Mouse (Mus musculus) midbrain, embryonic 12.5 days (tissue): ENCODE measurements around the gene Polh. TPM values are rescaled to one million over a fixed set of nuclear protein-coding genes. Genes with fewer than 3 reads are reported as not detected.

Source experiments
- ATAC-seq: fragments of 200-750 bp; cut with Nextera tagmentation; 2 replicates; pipeline ENCODE4 v1.8.0; 2017; ENCODE audit warnings: low read depth, moderate TSS enrichment, moderate library complexity; ENCODE audit not compliant: low FRiP score
- H3K27ac ChIP-seq: fragments of 300-500 bp; sonication (generic); replicated peaks from 2 replicates; pipeline ENCODE4 v1.5.1; 2016; ENCODE audit warnings: mild to moderate bottlenecking
- H3K27me3 ChIP-seq: fragments of 300-500 bp; sonication (generic); 2 replicates; pipeline ENCODE4 v1.6.1; 2016; ENCODE audit warnings: mild to moderate bottlenecking
- H3K36me3 ChIP-seq: fragments of 300-500 bp; sonication (generic); 2 replicates; pipeline ENCODE4 v1.6.1; 2016
- H3K4me1 ChIP-seq: fragments of 300-500 bp; sonication (generic); 2 replicates; pipeline ENCODE4 v1.6.1; 2016
- H3K4me2 ChIP-seq: fragments of 300-500 bp; sonication (generic); replicated peaks from 2 replicates; pipeline ENCODE4 v1.6.1; 2016; ENCODE audit warnings: mild to moderate bottlenecking, moderate library complexity
- H3K4me3 ChIP-seq: fragments of 300-500 bp; sonication (generic); 2 replicates; pipeline ENCODE4 v1.5.1; 2016; ENCODE audit warnings: mild to moderate bottlenecking
- H3K9ac ChIP-seq: fragments of 300-500 bp; sonication (generic); replicated peaks from 2 replicates; pipeline ENCODE4 v1.6.1; 2016; ENCODE audit warnings: mild to moderate bottlenecking, moderate library complexity
- H3K9me3 ChIP-seq: fragments of 300-500 bp; sonication (generic); 2 replicates; pipeline ENCODE4 v1.6.1; 2016; ENCODE audit warnings: mild to moderate bottlenecking
- WGBS: fragments of 180-500 bp; shearing (Covaris S2); methylation state at CpG from one replicate; pipeline ENCODE4 v1.1.7; 2016; 5-methylcytosine and 5-hydroxymethylcytosine counted together
- microRNA counts: library from miRNA; unstranded; fragments of <30 nt; microRNA quantifications from one replicate; lab custom pipeline; 2017
- microRNA-seq: library from miRNA; unstranded; fragments of <30 nt; microRNA quantifications from one replicate; pipeline ENCODE4, GENCODE M21; 2017
- polyA plus RNA-seq: library from polyadenylated mRNA; unstranded; fragments of >200 nt; fragmentation: Nextera tagmentation; extraction: Ambion mirVana; gene quantifications from 2 replicates; pipeline ENCODE4 v1.2.1, GENCODE M21; 2016

Polh gene
- polyA plus RNA-seq, 1 experiment from 2014 or later = 13.2 TPM

GRCm38 (mm10) chr17:46126608-46127007 lies 75.8 kb downstream of the Polh start:
- Histone ChIP-seq H3K4me2 (no peak overlapping the region), H3K27ac (no peak overlapping the region), H3K36me3 (peaks cover 88% of the 10 kb centered on the region), H3K4me1 (no peaks in the 10 kb centered on the region), H3K9ac (no peak overlapping the region), H3K4me3 (no peak overlapping the region), H3K9me3 (no peaks in the 10 kb centered on the region), H3K27me3 (no peaks in the 10 kb centered on the region)
- no peak for ATAC-seq
- 89% methylated on average over 6 of the region's 6 CpGs for WGBS

GRCm38 (mm10) chr17:46123953-46124700 lies 78.3 kb downstream of the Polh start:
- H3K4me1 ChIP-seq = no peaks in the 10 kb centered on the region
- peaks cover 88% of the 10 kb centered on the region for H3K36me3 ChIP-seq
- H3K4me3 ChIP-seq = no peak overlapping the region
- no peaks in the 10 kb centered on the region for H3K27me3 ChIP-seq
- ATAC-seq = no peak
- H3K9me3 ChIP-seq = no peaks in the 10 kb centered on the region
- WGBS = 90% methylated on average over 12 of the region's 12 CpGs
- H3K9ac ChIP-seq = no peak overlapping the region
- no peak overlapping the region for H3K4me2 ChIP-seq
- no peak overlapping the region for H3K27ac ChIP-seq

GRCm38 (mm10) chr17:46123285-46123684 lies 79.2 kb downstream of the Polh start:
- no peaks in the 10 kb centered on the region for H3K27me3 ChIP-seq
- no peak for ATAC-seq
- no peak overlapping the region for H3K27ac ChIP-seq
- 93% methylated on average over 4 of the region's 4 CpGs for WGBS
- no peak overlapping the region for H3K4me3 ChIP-seq
- no peaks in the 10 kb centered on the region for H3K9me3 ChIP-seq
- no peak overlapping the region for H3K4me2 ChIP-seq
- no peak overlapping the region for H3K9ac ChIP-seq
- H3K36me3 ChIP-seq = peaks cover 88% of the 10 kb centered on the region
- H3K4me1 ChIP-seq = no peaks in the 10 kb centered on the region

- Histone ChIP-seq H3K4me3 (no peak overlapping the region), H3K27ac (no peak overlapping the region), H3K4me1 (no peaks in the 10 kb centered on the region), H3K9me3 (no peaks in the 10 kb centered on the region), H3K4me2 (no peak overlapping the region), H3K27me3 (no peaks in the 10 kb centered on the region), H3K9ac (no peak overlapping the region), H3K36me3 (peaks cover 88% of the 10 kb centered on the region)
- WGBS = 97% methylated on average over 4 of the region's 4 CpGs
- ATAC-seq = no peak
Observed at GRCm38 (mm10) chr17:46122791-46123190, 79.7 kb downstream of the Polh start.

MicroRNAs within 50 kb of the gene (microRNA counts, 519-probe panel; counts per million panel counts)
- microRNA mmu-miR-693-3p (lab: Ali Mortazavi, UCI) = not detected
- microRNA mmu-miR-693-5p (lab: Ali Mortazavi, UCI) = not detected

Small RNAs within 50 kb of the gene (microRNA-seq; reads per million reads assigned to microRNA genes)
- 0.70 reads per million for gene Mir693

Other genes starting within 250 kb of the Polh start
- gene Vegfa, start 170.3 kb downstream of the Polh start, polyA plus RNA-seq = 3.4 and 4.0 TPM in 2 replicates
- 123 and 124 TPM in 2 replicates for gene Mrps18a, start 91.7 kb downstream of the Polh start, polyA plus RNA-seq
- 15.3 and 17.0 TPM in 2 replicates for gene Rsph9, start 58.4 kb downstream of the Polh start, polyA plus RNA-seq
- gene Mad2l1bp, start 49.1 kb downstream of the Polh start, polyA plus RNA-seq = 29.3 and 30.4 TPM in 2 replicates
- gene Gtpbp2, start 41.6 kb downstream of the Polh start, polyA plus RNA-seq = 38.6 and 42.9 TPM in 2 replicates
- 63.1 and 63.2 TPM in 2 replicates for gene Xpo5, start 137 bp upstream of the Polh start, polyA plus RNA-seq
- 88.5 and 96.6 TPM in 2 replicates for gene Polr1c, start 45.4 kb upstream of the Polh start, polyA plus RNA-seq
- gene Yipf3, start 45.4 kb upstream of the Polh start, polyA plus RNA-seq = 65.8 and 70.3 TPM in 2 replicates
- gene Lrrc73, start 50.9 kb upstream of the Polh start, polyA plus RNA-seq = 3.3 and 4.2 TPM in 2 replicates
- gene Tjap1, start 80.4 kb upstream of the Polh start, polyA plus RNA-seq = 58.0 and 58.8 TPM in 2 replicates
- gene Dlk2, start 94.8 kb upstream of the Polh start, polyA plus RNA-seq = 1.9 and 3.3 TPM in 2 replicates
- 10.4 and 11.1 TPM in 2 replicates for gene Abcc10, start 125.7 kb upstream of the Polh start, polyA plus RNA-seq
- gene Zfp318, start 181.1 kb upstream of the Polh start, polyA plus RNA-seq = 17.8 and 22.9 TPM in 2 replicates
- gene Crip3, start 226.3 kb upstream of the Polh start, polyA plus RNA-seq = 1.4 and 1.6 TPM in 2 replicates
- gene Slc22a7, start 235.8 kb upstream of the Polh start, polyA plus RNA-seq = not detected in 2 replicates